Mouse (Mus musculus): Measurements from ENCODE around the gene Taf1d. TPM values are rescaled to one million over a fixed set of nuclear protein-coding genes. Genes with fewer than 3 reads are reported as not detected.
"Not testable (repeated sequence)": the region's sequence is repeated elsewhere in the genome, so short reads cannot be mapped to it uniquely, and the experiment has no call there.

Taf1d gene
- polyA plus RNA-seq, 1 experiment from 2014 or later, result 44.7 TPM

GRCm38 (mm10) chr9:15313633-15314032 lies 7.6 kb downstream of the Taf1d start:
- Histone ChIP-seq H3K27ac (ENCODE audit: low read length) (no peak overlapping the region), H3K9ac (ENCODE audit: low read depth, low read length) (no peak overlapping the region), H3K4me3 (ENCODE audit: low read depth, low read length) (no peak overlapping the region), H3K4me1 (ENCODE audit: control insufficient read depth, insufficient read depth, low read length) (peaks cover 7% of the 10 kb centered on the region), H3K36me3 (ENCODE audit: control insufficient read depth, insufficient read depth, low read length) (peaks cover 57% of the 10 kb centered on the region), H3K4me2 (ENCODE audit: low read length) (no peak overlapping the region), H3K27me3 (ENCODE audit: control insufficient read depth, insufficient read depth, low read depth, low read length) (no peaks in the 10 kb centered on the region), H3K9me3 (replicated peaks; ENCODE audit: control insufficient read depth, low read length, poor library complexity, severe bottlenecking) (no peaks in the 10 kb centered on the region)
- ATAC-seq, result no peak
- 91% methylated on average over 5 of the region's 5 CpGs for WGBS

DNA sequence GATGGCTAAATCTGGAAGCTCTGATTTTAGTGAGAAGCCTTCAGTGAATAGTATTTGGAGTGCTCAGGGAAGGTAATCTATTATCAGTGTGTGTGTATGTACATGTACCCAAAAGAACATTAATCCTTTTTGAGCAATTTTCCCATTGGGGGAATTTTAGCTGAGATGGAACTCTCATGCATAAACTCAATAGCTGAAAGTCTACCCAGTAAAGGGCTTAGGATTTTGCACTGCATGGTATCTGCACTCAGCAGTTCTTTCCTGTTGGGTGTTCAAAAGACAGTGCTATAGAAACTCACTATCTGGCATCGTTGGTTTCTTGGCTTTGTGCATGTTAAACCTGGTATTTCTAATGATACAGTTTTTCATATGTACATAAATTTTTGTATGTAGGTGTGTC lies 8.6 kb downstream of the Taf1d start:
- H3K36me3 ChIP-seq (ENCODE audit: control insufficient read depth, insufficient read depth, low read length), result peaks cover 52% of the 10 kb centered on the region
- H3K9ac ChIP-seq (ENCODE audit: low read depth, low read length), result no peak overlapping the region
- ATAC-seq, result no peak
- H3K4me2 ChIP-seq (ENCODE audit: low read length), result no peak overlapping the region
- no peaks in the 10 kb centered on the region for H3K4me1 ChIP-seq (ENCODE audit: control insufficient read depth, insufficient read depth, low read length)
- H3K27me3 ChIP-seq (ENCODE audit: control insufficient read depth, insufficient read depth, low read depth, low read length), result no peaks in the 10 kb centered on the region
- no peak overlapping the region for H3K4me3 ChIP-seq (ENCODE audit: low read depth, low read length)
- WGBS, result 96% methylated on average over 1 of the region's 1 CpGs
- H3K9me3 ChIP-seq (replicated peaks; ENCODE audit: control insufficient read depth, low read length, poor library complexity, severe bottlenecking), result no peaks in the 10 kb centered on the region
- H3K27ac ChIP-seq (ENCODE audit: low read length), result no peak overlapping the region

DNA sequence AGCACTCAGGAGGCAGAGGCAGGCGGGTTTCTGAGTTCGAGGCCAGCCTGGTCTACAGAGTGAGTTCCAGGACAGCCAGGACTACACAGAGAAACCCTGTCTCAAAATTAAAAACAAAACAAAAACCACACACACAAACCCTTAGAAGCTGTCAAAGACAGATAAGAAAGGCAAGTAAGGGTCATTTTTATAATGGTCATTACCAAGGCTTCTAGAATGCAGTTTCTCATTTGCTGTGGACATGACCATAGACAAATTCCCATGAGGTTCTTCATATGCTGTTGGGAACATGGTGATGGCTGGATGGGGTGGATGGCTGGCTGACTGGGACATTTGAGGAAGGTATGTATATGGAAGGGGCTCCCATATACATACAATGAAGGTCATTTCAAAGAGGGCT lies 10.3 kb downstream of the Taf1d start:
- not testable (repeated sequence) for H3K4me3 ChIP-seq (ENCODE audit: low read depth, low read length); H3K9ac ChIP-seq (ENCODE audit: low read depth, low read length); H3K27me3 ChIP-seq (ENCODE audit: control insufficient read depth, insufficient read depth, low read depth, low read length); ATAC-seq; H3K4me2 ChIP-seq (ENCODE audit: low read length); H3K27ac ChIP-seq (ENCODE audit: low read length); H3K4me1 ChIP-seq (ENCODE audit: control insufficient read depth, insufficient read depth, low read length); H3K9me3 ChIP-seq (replicated peaks; ENCODE audit: control insufficient read depth, low read length, poor library complexity, severe bottlenecking)
- WGBS, result 100% methylated on average over 1 of the region's 2 CpGs
- H3K36me3 ChIP-seq (ENCODE audit: control insufficient read depth, insufficient read depth, low read length), result peaks cover 48% of the 10 kb centered on the region

DNA sequence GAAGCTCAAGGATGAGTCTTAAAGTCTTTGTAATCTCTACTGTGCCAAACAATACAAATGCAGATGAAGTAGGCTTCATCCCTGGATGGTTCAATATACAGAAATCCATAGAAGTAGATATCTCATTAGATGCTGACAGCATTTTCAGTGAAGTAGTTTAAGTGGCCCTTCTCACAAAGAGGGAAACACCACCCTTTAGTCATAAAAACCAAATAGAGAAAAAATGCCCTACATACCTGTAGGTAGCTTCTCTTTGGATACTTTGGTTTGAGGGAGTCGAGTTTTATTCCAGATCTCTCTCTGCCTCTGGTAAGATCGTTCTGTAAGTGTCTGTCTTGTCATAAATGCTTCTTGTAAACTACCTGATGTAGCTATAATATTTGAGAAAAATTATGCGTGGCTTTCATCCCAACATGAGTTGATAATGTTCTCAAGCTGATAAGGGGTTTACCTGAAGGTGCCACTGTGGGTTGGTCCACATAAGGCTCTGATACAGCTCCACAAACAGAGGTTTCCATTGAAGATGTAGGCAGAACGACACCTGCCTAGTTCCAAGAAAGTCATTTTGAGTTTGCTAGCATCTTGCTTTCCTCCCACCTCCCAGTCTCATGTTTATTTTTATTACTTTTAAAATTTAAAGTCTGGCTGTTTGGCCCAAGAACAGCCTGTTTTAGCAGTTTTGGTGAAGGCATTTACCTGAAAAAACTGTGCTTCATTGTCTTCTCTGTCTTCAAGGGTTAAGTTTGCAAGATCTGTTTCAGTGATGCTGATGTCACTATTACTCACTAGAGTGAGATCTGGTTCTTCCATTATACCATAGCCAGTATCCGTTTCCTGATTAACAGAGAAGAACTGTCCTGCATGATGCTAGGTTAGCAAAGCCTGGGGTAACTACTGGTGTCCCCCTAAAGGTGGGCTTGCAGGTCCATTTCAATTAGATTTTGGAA lies 11.5 kb downstream of the Taf1d start:
- WGBS, result 69% methylated on average over 5 of the region's 5 CpGs
- no peaks in the 10 kb centered on the region for H3K4me1 ChIP-seq (ENCODE audit: control insufficient read depth, insufficient read depth, low read length)
- H3K36me3 ChIP-seq (ENCODE audit: control insufficient read depth, insufficient read depth, low read length), result peaks cover 47% of the 10 kb centered on the region
- no peak for ATAC-seq
- no peak overlapping the region for H3K4me2 ChIP-seq (ENCODE audit: low read length)
- H3K9me3 ChIP-seq (replicated peaks; ENCODE audit: control insufficient read depth, low read length, poor library complexity, severe bottlenecking), result no peaks in the 10 kb centered on the region
- H3K9ac ChIP-seq (ENCODE audit: low read depth, low read length), result no peak overlapping the region
- no peak overlapping the region for H3K27ac ChIP-seq (ENCODE audit: low read length)
- no peaks in the 10 kb centered on the region for H3K27me3 ChIP-seq (ENCODE audit: control insufficient read depth, insufficient read depth, low read depth, low read length)
- no peak overlapping the region for H3K4me3 ChIP-seq (ENCODE audit: low read depth, low read length)

DNA sequence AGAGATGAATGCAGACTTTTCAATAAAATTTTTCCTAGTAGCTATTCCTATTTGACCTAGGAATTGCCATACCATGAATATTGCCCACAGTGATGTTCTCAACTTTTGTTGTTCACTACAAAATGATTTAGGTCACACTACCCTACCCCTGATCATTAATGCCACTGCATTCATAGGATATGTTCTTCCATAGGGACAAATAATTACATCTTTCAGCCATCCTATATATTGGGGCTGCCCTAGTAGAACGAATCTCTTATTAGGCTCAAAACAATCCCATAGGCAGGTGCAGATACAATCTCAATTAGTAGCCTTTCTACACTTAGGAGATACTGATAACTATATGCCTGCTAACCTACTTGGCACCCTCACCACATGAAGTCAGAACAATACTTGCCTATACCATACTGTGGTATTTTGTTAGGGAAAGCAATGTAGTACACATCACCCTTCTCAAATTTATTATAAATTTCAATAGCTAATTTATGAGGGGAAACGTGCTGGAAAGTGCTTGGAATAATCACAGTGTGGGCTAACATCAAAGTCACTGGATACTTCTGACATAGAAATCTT lies 12.2 kb downstream of the Taf1d start:
- Histone ChIP-seq H3K4me1 (ENCODE audit: control insufficient read depth, insufficient read depth, low read length) (no peaks in the 10 kb centered on the region), H3K4me3 (ENCODE audit: low read depth, low read length) (no peak overlapping the region), H3K27ac (ENCODE audit: low read length) (no peak overlapping the region), H3K4me2 (ENCODE audit: low read length) (no peak overlapping the region), H3K27me3 (ENCODE audit: control insufficient read depth, insufficient read depth, low read depth, low read length) (no peaks in the 10 kb centered on the region), H3K9me3 (replicated peaks; ENCODE audit: control insufficient read depth, low read length, poor library complexity, severe bottlenecking) (no peaks in the 10 kb centered on the region), H3K36me3 (ENCODE audit: control insufficient read depth, insufficient read depth, low read length) (peaks cover 47% of the 10 kb centered on the region), H3K9ac (ENCODE audit: low read depth, low read length) (no peak overlapping the region)
- ATAC-seq, result no peak
- WGBS, result 88% methylated on average over 2 of the region's 2 CpGs

DNA sequence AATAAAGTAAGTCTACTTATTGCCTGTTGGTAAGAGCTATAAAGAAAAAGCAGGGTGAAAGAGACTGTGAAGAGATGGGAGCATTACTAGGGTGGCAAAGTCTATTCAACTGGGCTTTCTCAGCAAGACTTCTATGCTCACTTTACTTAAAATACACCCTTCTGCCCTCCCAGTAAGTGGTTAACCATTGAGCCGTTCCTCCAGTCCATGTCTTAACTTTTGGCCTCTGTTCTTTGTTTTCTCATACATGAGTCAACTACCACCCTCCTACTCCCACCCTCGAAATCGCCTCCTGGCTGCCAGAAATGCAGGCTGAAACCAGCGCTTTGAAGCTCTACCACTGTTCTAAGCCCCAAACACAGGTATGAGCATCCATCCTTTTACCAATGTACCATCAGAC lies 31.8 kb downstream of the Taf1d start:
- 95% methylated on average over 4 of the region's 4 CpGs for WGBS
- Histone ChIP-seq H3K27ac (ENCODE audit: low read length) (no peak overlapping the region), H3K9ac (ENCODE audit: low read depth, low read length) (no peak overlapping the region), H3K9me3 (replicated peaks; ENCODE audit: control insufficient read depth, low read length, poor library complexity, severe bottlenecking) (no peaks in the 10 kb centered on the region), H3K4me2 (ENCODE audit: low read length) (no peak overlapping the region), H3K27me3 (ENCODE audit: control insufficient read depth, insufficient read depth, low read depth, low read length) (no peaks in the 10 kb centered on the region), H3K4me1 (ENCODE audit: control insufficient read depth, insufficient read depth, low read length) (no peaks in the 10 kb centered on the region), H3K4me3 (ENCODE audit: low read depth, low read length) (no peak overlapping the region), H3K36me3 (ENCODE audit: control insufficient read depth, insufficient read depth, low read length) (peaks cover 36% of the 10 kb centered on the region)
- no peak for ATAC-seq

DNA sequence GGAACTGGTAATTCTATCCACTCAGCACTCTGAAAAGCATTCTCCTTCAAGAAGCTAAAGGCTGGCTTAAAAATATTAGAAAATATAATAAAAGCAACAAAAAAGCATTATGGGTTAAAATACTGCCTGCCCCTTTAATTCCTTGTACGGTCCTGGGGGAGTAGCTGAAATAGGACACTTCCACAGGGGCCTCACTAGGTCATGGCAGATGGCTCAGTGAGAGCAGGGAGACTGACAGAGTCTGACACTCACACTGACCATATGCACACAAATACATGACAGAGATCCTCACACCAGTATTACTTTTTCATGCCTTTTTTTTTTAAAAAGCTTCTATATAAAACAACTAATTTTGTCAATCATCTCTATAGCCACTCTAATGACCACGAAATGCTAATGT lies 43.9 kb downstream of the Taf1d start:
- no peaks in the 10 kb centered on the region for H3K4me1 ChIP-seq (ENCODE audit: control insufficient read depth, insufficient read depth, low read length)
- H3K9ac ChIP-seq (ENCODE audit: low read depth, low read length), result no peak overlapping the region
- 88% methylated on average over 2 of the region's 2 CpGs for WGBS
- no peak for ATAC-seq
- H3K4me3 ChIP-seq (ENCODE audit: low read depth, low read length), result no peak overlapping the region
- no peak overlapping the region for H3K4me2 ChIP-seq (ENCODE audit: low read length)
- no peak overlapping the region for H3K27ac ChIP-seq (ENCODE audit: low read length)
- H3K9me3 ChIP-seq (replicated peaks; ENCODE audit: control insufficient read depth, low read length, poor library complexity, severe bottlenecking), result no peaks in the 10 kb centered on the region
- peaks cover 12% of the 10 kb centered on the region for H3K36me3 ChIP-seq (ENCODE audit: control insufficient read depth, insufficient read depth, low read length)
- H3K27me3 ChIP-seq (ENCODE audit: control insufficient read depth, insufficient read depth, low read depth, low read length), result no peaks in the 10 kb centered on the region

DNA sequence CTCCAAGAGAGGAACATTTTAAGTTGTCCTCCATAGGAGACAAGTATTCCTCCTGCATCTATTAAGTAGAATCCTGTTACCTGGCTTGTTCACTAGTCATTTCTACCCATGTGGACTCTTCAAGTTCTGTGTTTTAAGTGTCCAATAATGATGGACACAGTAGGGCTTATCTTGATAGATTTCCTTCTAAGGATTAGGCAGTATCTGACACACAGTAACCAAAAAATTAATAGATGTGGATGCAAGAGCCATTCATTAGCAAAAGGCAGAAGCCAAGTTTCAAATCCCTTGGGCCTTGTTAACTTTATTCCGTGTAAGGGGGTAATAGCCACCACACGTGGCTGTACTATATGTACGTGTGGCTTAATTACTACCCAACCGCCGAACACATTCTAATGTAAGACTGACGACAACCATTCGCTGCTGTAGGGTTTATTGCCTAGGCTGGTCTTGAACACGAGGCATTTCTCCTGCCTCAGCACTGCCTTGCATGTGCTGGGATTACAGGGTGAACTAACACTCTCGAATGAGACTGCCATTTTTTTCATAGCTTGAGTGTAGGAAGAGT lies 51.0 kb downstream of the Taf1d start:
- 1% methylated on average over 9 of the region's 9 CpGs for WGBS
- Histone ChIP-seq H3K9ac (ENCODE audit: low read depth, low read length) (peak overlapping the region; percentile 74), H3K4me2 (ENCODE audit: low read length) (peak overlapping the region; percentile 91), H3K36me3 (ENCODE audit: control insufficient read depth, insufficient read depth, low read length) (0 out of 2 replicates have a peak, but pooled peaks cover 2% of the 10 kb centered on the region), H3K9me3 (replicated peaks; ENCODE audit: control insufficient read depth, low read length, poor library complexity, severe bottlenecking) (no peaks in the 10 kb centered on the region), H3K27ac (ENCODE audit: low read length) (peak overlapping the region; percentile 86), H3K4me3 (ENCODE audit: low read depth, low read length) (peak overlapping the region; percentile 61), H3K4me1 (ENCODE audit: control insufficient read depth, insufficient read depth, low read length) (peaks cover 14% of the 10 kb centered on the region), H3K27me3 (ENCODE audit: control insufficient read depth, insufficient read depth, low read depth, low read length) (peaks cover 3% of the 10 kb centered on the region; the same call in 1 of the 2 replicates)
- ATAC-seq, result no peak

All from midbrain, embryonic 16.5 days (tissue).